Mouse (Mus musculus) ES-E14 (cell line): Measurements from ENCODE around the gene Tpsb2. TPM values are rescaled to one million over a fixed set of nuclear protein-coding genes. Genes with fewer than 3 reads are reported as not detected.

Experiments
- DNase-seq: peaks from one replicate; pipeline ENCODE4 v3.0.0-alpha.2; 2013; ENCODE audit warnings: low read depth, low spot score
- H3K27ac ChIP-seq: 2 replicates; pipeline ENCODE4 v1.5.1; 2012; ENCODE audit warnings: low read depth, mild to moderate bottlenecking, low read length, moderate library complexity, mixed read lengths; ENCODE audit not compliant: poor library complexity, insufficient read depth, severe bottlenecking
- H3K36me3 ChIP-seq: 2 replicates; pipeline ENCODE4 v1.6.1; 2012; ENCODE audit warnings: mild to moderate bottlenecking, low read length, moderate library complexity, mixed read lengths; ENCODE audit not compliant: control insufficient read depth, poor library complexity, insufficient read depth, severe bottlenecking
- H3K4me1 ChIP-seq, 2 experiments: fragments of 150-350 bp in 1 of 2; sonication (generic) in 1 of 2; 2 replicates each; pipeline ENCODE4 v1.6.1; 2012; ENCODE audit warnings: low read length in 2 of 2, mild to moderate bottlenecking in 1 of 2, mixed read lengths in 1 of 2; ENCODE audit not compliant: control insufficient read depth in 2 of 2, insufficient read depth in 2 of 2, poor library complexity in 1 of 2
- H3K4me3 ChIP-seq, 2 experiments: fragments of 150-350 bp in 1 of 2; sonication (generic) in 1 of 2; 2 replicates each; pipeline ENCODE4 v1.5.1; 2012; ENCODE audit warnings: low read length in 2 of 2, low read depth in 1 of 2, mild to moderate bottlenecking in 1 of 2, mixed read lengths in 1 of 2; ENCODE audit not compliant: insufficient read depth in 1 of 2, poor library complexity in 1 of 2, severe bottlenecking in 1 of 2
- H3K9ac ChIP-seq: 2 replicates; pipeline ENCODE4 v1.6.1; 2012; ENCODE audit warnings: low read depth, mild to moderate bottlenecking, low read length, mixed read lengths; ENCODE audit not compliant: poor library complexity, insufficient read depth, severe bottlenecking
- H3K9me3 ChIP-seq: fragments of 150-350 bp; sonication (generic); 2 replicates; pipeline ENCODE4 v1.6.1; 2012; ENCODE audit warnings: low read depth, mild to moderate bottlenecking, low read length; ENCODE audit not compliant: control insufficient read depth, insufficient read depth
- CHD2 ChIP-seq: IDR thresholded peaks from 2 replicates; pipeline ENCODE4 v1.6.1; 2014; ENCODE audit warnings: mild to moderate bottlenecking, low read depth, low read length, inconsistent platforms
- HCFC1 ChIP-seq: IDR thresholded peaks from 2 replicates; pipeline ENCODE4 v1.6.1; 2012; ENCODE audit warnings: low read length, inconsistent platforms, borderline replicate concordance; ENCODE audit not compliant: insufficient read depth
- MAFK ChIP-seq: IDR thresholded peaks from 2 replicates; pipeline ENCODE4 v1.6.1; 2014; ENCODE audit warnings: mild to moderate bottlenecking, low read depth, low read length, inconsistent platforms; ENCODE audit not compliant: insufficient read depth
- ZC3H11A ChIP-seq: IDR thresholded peaks from 2 replicates; pipeline ENCODE4 v1.6.1; 2012; ENCODE audit warnings: low read depth, mild to moderate bottlenecking, inconsistent platforms, low read length, borderline replicate concordance
- ZNF384 ChIP-seq: IDR thresholded peaks from 2 replicates; pipeline ENCODE4 v1.6.1; 2012; ENCODE audit warnings: low read depth, low read length, inconsistent platforms
- in situ Hi-C, 2 experiments: fragments of 600-800 bp; cut with MboI; formaldehyde crosslinking; loops; one replicate each; pipeline ENCODE4 v1.15.1; 2025; ENCODE audit warnings: low sequenced_read_pairs in 2 of 2, inconsistent platforms in 1 of 2; ENCODE audit not compliant: unreplicated experiment in 2 of 2
- total RNA-seq: library from RNA; depleted of rRNA; stranded (reverse); fragments of 300-350 nt; gene quantifications from 2 replicates; pipeline ENCODE4 v1.2.3, GENCODE M21; 2012

The Tpsb2 gene
- total RNA-seq, 1 experiment, result not detected

DNA sequence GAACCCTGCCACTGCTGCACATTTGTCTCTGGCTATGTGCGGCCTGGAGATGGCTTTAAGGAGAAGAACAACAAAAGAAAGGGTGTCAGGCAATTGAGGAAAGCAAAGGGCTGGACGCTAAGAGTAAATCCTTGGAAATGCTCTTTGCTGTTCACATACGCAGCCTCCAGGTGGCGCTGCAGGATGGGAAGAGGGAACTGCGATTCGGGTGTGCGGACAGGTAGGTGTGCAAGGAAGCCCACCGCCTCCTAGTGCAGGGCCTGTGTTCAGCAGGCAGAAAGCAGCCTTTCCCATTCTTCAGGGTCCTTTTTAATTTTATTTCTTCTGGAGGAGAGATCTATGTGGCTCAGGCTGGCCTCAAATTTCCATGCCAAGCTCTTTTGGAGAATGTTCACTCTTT lies 32.2 kb upstream of the Tpsb2 start:
- Histone ChIP-seq H3K4me3 (no peak overlapping the region), H3K4me1 (no peaks in the 10 kb centered on the region), H3K27ac (no peak overlapping the region), H3K9me3 (no peaks in the 10 kb centered on the region), H3K9ac (no peak overlapping the region), H3K36me3 (no peaks in the 10 kb centered on the region)
- TF ChIP-seq HCFC1 (0 out of 2 replicates have a peak, but pooled peaks have one; percentile 38), ZC3H11A (peak; percentile 93), ZNF384 (no peak)
- in situ Hi-C loops, result loop anchor here in 1 of 2 experiments (10.0 kb wide), 1 partner anchor 131 kb away; no protein-coding TSS in a partner anchor
- DNase-seq, result peak; percentile 74

DNA sequence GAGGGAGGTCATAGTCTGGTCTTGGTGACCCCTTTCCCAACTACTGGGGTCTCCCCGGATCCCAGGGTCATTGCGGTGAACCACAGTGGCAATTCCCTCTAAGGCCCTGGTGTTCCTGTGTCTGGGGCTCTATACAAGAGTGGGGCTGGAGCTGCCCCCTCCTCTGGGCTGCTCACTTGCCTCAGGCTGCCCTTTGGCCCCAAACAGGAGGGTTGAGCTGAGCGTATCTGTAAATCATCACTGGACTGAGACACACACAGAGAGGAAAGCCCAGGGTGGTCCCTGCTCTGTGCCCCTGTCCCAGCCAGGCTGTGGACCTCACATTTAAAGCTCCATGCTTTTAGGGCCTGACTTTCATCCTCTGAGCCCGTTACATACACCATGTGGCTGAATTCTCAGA lies 27.9 kb upstream of the Tpsb2 start:
- H3K36me3 ChIP-seq, result no peaks in the 10 kb centered on the region
- in situ Hi-C loops, result loop anchor here in 1 of 2 experiments (10.0 kb wide), 1 partner anchor 127 kb away; no protein-coding TSS in a partner anchor
- TF ChIP-seq CHD2, result no peak
- no peak for TF ChIP-seq MAFK
- no peak for TF ChIP-seq ZC3H11A
- TF ChIP-seq ZNF384, result no peak
- TF ChIP-seq HCFC1, result no peak
- no peak overlapping the region for H3K4me3 ChIP-seq
- H3K9me3 ChIP-seq, result no peaks in the 10 kb centered on the region
- H3K9ac ChIP-seq, result no peak overlapping the region
- no peak for DNase-seq
- H3K4me1 ChIP-seq, result no peaks in the 10 kb centered on the region
- no peak overlapping the region for H3K27ac ChIP-seq

DNA sequence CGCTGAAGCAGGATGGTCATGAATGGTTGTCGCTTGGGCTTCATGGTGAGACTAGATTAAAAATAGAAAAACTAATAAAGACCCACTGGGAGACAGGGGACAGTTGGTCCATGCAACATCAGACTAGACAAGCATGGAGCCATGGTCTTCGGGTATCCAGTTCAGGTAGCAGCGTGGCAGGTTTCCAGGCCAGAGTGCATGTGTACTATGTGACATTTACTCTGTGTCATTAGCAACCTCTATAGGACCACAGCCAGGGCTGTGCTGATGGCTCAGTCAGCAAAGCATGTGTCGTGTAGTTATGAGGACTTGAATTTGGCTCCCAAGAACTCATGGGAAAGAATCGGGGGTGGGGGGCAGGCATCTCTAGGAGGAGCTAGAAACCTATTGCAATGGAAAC lies 26.1 kb upstream of the Tpsb2 start:
- H3K9me3 ChIP-seq, result no peaks in the 10 kb centered on the region
- no peak for DNase-seq
- H3K4me3 ChIP-seq, result no peak overlapping the region
- no peak overlapping the region for H3K9ac ChIP-seq
- TF ChIP-seq HCFC1 (no peak), ZC3H11A (no peak), ZNF384 (no peak), MAFK (no peak), CHD2 (no peak)
- no peaks in the 10 kb centered on the region for H3K36me3 ChIP-seq
- no peaks in the 10 kb centered on the region for H3K4me1 ChIP-seq
- in situ Hi-C loops, result no loop called here
- no peak overlapping the region for H3K27ac ChIP-seq

DNA sequence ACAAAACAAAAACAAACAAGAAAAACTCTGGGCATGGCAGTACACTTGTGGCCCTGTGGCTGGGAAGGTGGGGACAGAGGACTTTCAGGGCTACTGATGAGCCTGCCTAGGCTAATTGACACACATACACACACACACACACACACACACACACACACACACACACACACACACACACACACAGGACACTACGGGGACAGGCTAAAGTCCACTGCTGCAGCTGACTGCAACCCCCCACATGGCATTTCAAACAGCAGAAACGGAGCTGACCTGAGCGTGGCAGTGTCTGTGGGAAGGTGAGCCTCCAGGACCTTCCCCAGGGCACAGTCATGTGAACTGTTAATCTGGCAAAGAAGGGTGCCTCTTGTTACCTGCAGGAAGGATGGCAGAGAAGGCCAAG lies 24.6 kb upstream of the Tpsb2 start:
- in situ Hi-C loops, result no loop called here
- no peak overlapping the region for H3K4me3 ChIP-seq
- no peak for DNase-seq
- H3K9me3 ChIP-seq, result no peaks in the 10 kb centered on the region
- no peak overlapping the region for H3K9ac ChIP-seq
- H3K27ac ChIP-seq, result no peak overlapping the region
- no peaks in the 10 kb centered on the region for H3K36me3 ChIP-seq
- H3K4me1 ChIP-seq, result no peaks in the 10 kb centered on the region
- no peak for TF ChIP-seq ZC3H11A
- no peak for TF ChIP-seq HCFC1
- TF ChIP-seq ZNF384, result no peak
- TF ChIP-seq MAFK, result no peak
- TF ChIP-seq CHD2, result no peak

DNA sequence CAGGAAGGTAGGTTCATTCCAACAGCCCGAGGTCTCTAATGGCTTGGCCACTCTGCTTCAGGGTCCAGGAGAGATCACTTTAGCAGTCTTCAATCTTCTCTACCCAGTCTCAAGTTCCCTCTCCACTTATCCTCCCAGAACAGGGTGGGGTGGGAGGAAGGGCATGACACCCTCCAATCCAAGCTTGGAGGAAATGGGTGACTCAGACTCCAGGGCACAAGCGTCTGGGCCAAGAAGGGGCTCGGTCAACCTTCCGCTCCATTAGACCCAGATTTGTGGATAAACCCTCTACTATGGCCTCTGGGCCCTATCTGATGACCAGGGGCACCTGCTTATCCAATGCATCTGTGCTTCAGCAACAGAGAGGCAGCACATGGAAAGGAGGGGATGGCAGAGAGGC lies 20.6 kb upstream of the Tpsb2 start, which contains the start of gene Tpsab1:
Gene Tpsab1 (minus strand): TSS at position 101 of the 400 bp plus-strand sequence.
- Histone ChIP-seq H3K27ac (no peak within 1 kb of the TSS), H3K9me3 (no peaks in the 10 kb centered on the region), H3K9ac (no peak within 1 kb of the TSS), H3K36me3 (no peaks in the 10 kb centered on the region), H3K4me1 (no peaks in the 10 kb centered on the region), H3K4me3 (no peak within 1 kb of the TSS)
- no peak for TF ChIP-seq MAFK
- no peak for TF ChIP-seq HCFC1
- no peak for TF ChIP-seq ZNF384
- in situ Hi-C loops, result no loop called here
- DNase-seq, result no peak
